Mouse (Mus musculus) right cerebral cortex, adult 18-20 months (tissue): ENCODE measurements around the gene Ntpcr.

Experiments
- DNase-seq: peaks from one replicate; pipeline ENCODE4 v3.0.0; 2022; ENCODE audit warnings: mixed read lengths

The Ntpcr gene

DNA sequence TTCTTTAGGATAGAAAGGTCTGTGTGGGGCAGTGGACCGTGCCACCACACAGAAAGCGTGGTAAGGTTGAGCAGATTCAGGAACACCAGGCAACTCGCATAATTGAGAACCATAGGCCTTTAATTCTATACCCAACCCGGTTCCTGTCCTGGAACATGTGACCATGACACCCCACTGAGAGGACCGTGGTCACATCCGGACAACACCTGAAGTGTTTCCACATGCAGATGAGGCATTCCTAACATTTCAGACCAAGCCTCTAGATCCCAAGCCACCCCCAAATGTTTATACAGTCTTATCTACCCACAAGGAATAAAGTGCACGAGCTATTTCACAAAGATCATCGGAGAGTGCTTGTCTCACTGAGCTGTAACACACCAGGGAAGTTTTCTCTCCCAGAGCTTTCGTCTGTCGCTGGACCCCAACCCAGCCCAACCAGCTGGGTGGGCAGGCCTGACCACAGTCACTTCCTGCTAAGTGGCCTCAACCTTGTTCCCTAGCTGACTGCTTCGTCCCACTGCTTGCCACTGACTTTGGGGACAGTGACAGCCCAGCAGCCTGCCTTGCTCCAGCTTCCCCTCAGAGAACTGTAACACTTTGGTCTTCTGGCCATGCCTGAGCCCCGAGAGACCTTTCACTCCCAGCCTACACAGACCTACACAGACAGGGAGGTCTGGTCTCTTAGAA, 47.9 kb downstream of the Ntpcr start:
- no peak for DNase-seq

DNA sequence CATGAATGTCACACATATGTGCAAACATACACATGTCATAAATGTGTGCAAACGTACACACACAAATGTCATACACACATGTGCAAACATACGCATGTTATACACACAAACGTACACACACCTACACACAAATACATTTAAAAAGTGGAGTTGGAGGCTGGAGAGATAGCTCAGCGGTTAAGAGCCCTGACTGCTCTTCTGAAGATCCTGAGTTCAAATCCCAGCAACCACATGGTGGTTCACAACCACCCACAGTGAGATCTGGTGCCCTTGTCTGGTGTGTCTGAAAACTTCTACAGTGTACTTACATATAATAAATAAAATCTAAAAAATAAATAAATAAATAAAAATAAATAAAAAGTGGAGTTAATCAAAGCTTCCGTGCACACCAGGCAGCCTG, 49.2 kb downstream of the Ntpcr start:
- DNase-seq: no peak

DNA sequence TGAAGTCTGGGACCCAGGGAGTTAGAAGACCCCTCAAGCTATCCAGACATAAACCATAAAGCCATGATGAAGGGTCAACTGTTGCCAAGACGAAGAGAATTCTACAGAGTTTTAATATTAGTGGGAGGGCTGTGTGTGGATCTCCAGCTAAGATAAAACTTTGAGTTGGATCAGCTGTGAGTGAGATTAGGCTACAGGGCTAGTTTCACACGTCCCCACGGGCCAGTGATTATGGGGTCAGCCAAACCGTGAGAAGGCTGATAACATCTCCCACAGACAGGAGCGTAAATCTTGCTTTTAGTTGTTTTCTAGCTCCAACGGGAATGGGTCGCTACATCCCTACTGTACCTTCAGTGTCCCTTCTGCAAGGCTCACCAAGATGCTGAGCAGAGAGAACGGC, 49.9 kb downstream of the Ntpcr start:
- no peak for DNase-seq

DNA sequence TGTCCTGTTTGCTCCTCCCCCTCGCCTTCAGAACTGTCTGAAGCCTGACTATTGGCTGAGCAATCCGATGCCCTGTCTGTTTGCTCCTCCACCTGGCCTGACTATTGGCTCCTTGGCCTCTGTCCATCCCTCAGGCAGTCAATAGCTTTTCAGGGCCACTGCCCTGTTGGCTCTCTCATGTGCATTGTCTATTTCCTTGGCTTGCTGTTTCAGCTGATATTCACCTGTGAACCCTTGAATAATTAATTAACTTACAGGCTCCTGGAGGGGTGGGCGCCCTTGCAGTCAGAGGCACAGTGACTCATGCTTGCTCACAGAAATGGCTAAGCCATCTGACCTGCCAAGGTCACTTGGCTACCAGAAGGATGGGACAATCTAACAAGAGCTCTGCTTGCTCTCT, 52.4 kb downstream of the Ntpcr start:
- no peak for DNase-seq

DNA sequence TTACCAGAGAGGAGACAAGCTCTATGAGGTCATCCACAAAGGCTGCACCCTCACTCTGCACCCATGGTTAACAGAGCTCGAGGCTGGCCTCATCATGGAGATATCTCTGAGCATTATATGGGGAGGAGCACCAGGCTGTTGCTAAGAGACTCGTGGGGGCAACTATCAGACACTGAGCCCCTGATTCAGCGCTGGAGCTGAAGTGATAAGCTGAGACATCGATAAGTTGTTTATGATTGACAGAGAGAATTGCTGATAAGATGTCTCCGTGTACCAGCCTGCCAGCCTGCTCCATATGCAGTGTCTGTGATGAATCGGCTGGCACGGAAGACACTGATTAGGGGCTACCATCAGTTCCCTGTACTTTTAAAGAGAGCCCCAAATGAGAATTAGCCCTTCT, 57.1 kb downstream of the Ntpcr start:
- DNase-seq: no peak

DNA sequence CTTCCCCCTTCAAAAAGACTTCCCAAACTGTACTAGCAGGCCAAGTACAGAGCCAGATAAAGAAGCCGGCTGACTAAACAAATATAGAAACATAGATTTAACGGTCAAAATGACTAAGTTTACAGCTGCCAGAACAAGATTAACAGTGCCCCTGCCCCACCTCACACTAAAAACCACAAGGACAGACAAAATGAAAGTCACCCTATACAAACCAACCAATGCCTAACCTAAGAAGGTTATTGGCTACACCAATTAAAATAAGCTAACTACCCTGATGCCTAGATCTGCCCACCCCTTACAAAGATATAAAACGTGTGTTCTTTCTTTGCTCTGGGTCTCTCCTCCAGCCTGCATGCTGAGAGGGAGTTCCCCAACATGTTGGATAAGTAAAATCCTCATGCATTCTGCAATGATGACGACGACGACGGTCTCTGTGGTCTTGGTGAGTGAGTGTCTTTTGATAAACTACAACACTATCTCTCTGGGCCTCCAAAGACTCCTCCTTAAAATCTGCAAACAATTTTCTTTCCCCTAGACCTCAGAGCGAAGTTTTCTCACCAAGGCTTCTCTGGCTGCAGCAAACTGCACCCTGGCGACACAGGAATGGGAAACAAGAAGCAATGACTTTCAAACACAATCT, 63.2 kb downstream of the Ntpcr start:
- no peak for DNase-seq

DNA sequence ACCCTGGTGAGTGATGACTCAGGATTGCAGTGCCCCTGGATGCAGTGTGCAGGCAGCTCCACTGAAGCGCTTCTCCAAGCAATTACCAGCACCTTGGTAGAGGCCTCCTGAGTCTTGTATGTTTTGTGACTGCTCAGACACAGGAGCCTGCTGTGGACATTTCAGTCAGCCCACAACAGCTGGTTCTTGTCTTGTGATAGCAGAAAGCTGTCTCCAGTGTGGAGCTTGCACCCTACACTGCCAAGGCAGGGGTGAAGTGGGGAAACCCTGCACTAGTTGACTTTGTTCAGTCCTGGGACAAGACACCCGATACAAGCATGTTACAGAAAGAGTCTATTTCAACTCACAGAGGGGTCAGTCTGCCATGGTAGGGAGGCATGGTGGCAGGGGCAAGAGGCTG, 65.6 kb downstream of the Ntpcr start:
- no peak for DNase-seq

DNA sequence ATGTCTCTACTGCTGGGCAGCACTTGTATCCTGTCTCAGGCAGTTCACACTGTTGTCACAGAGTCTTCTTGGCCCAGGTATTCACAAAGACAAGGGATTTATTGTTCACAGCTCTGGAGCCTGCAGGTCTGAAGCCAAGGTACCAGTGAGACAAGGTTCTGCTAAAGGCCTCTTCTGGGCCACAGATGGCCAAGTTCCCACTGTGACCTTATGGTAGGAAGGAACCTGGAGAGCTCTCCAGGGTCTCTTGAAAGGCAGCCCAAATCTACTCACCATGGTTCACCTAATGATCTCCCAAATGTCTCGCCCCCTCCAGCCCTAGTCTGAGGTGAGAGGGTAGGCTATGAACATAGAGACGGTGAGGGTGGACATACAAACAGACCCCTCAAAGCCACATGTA, 67.2 kb downstream of the Ntpcr start:
- no peak for DNase-seq
